In genomic region chr11:117314520-117314919, GRCm38 (mm10) we compare ENCODE assay signal across 11 mouse cellular contexts.
A peak's percentile ranks its signal among the peaks of the same experiment; 100 is the strongest.
DNase-seq lines count a peak whose midpoint lies in the region; ATAC-seq and TF ChIP-seq lines count a peak whose summit lies in the region.
"Had no signal": no experiment of that assay in that cellular context is flagged by ENCODE, and none has a peak within 500 bp of the region (broad histone marks: within the 10 kb centered on the region; RNA-seq: fewer than 3 reads in every experiment).

No protein-coding gene starts in this region.

- no peak overlapping the region for H3K4me3 ChIP-seq in forebrain, embryonic 10.5 days
- no peak overlapping the region for H3K4me3 ChIP-seq in forebrain, embryonic 16.5 days (replicated peaks; ENCODE audit: low read length)
- no peak overlapping the region for H3K4me3 ChIP-seq in intestine, embryonic 14.5 days (ENCODE audit: low read depth, low read length)
- H3K4me3 ChIP-seq in intestine, postnatal 0 days (ENCODE audit: low read depth, low read length): no peak overlapping the region
- H3K4me3 ChIP-seq in midbrain, embryonic 10.5 days: no peak overlapping the region
- no peak overlapping the region for H3K4me3 ChIP-seq in midbrain, embryonic 11.5 days (ENCODE audit: low read depth, low read length)
- no peak overlapping the region for H3K4me3 ChIP-seq in stomach, embryonic 14.5 days (ENCODE audit: low read depth, low read length)
- H3K4me3 ChIP-seq: liver, embryonic 15.5 days had no signal

- no peak for DNase-seq in forebrain, embryonic 10.5 days (ENCODE audit: extremely low spot score, low spot score)
- DNase-seq in intestine, embryonic 14.5 days (ENCODE audit: low spot score): no peak
- no peak for DNase-seq in midbrain, embryonic 10.5 days (ENCODE audit: low spot score)
- no peak for DNase-seq in midbrain, embryonic 11.5 days (ENCODE audit: low spot score, missing footprints)
- DNase-seq in retina, embryonic 14.5 days (ENCODE audit: low spot score): no peak
- DNase-seq: cerebellum, postnatal 25 days; kidney, postnatal 25 days had no signal

- WGBS in forebrain, embryonic 10.5 days: 92% methylated on average over 8 of the region's 8 CpGs
- 91% methylated on average over 8 of the region's 8 CpGs for WGBS in forebrain, embryonic 16.5 days
- 96% methylated on average over 8 of the region's 8 CpGs for WGBS in intestine, embryonic 14.5 days
- WGBS in intestine, postnatal 0 days: 87% methylated on average over 8 of the region's 8 CpGs
- 93% methylated on average over 8 of the region's 8 CpGs for WGBS in midbrain, embryonic 10.5 days
- 90% methylated on average over 8 of the region's 8 CpGs for WGBS in midbrain, embryonic 11.5 days
- WGBS in stomach, embryonic 14.5 days: 92% methylated on average over 8 of the region's 8 CpGs

- H3K4me1 ChIP-seq in forebrain, embryonic 10.5 days: peaks cover 98% of the 10 kb centered on the region
- H3K4me1 ChIP-seq in forebrain, embryonic 16.5 days (replicated peaks; ENCODE audit: control insufficient read depth, insufficient read depth, low read length): peaks cover 64% of the 10 kb centered on the region
- peaks cover 87% of the 10 kb centered on the region for H3K4me1 ChIP-seq in intestine, embryonic 14.5 days (replicated peaks; ENCODE audit: control insufficient read depth, insufficient read depth, low read length)
- peaks cover 42% of the 10 kb centered on the region for H3K4me1 ChIP-seq in intestine, postnatal 0 days (replicated peaks; ENCODE audit: control insufficient read depth, insufficient read depth, low read length)
- peaks cover 97% of the 10 kb centered on the region for H3K4me1 ChIP-seq in midbrain, embryonic 10.5 days
- H3K4me1 ChIP-seq in midbrain, embryonic 11.5 days (ENCODE audit: control insufficient read depth, insufficient read depth, low read length): peaks cover 36% of the 10 kb centered on the region
- H3K4me1 ChIP-seq in stomach, embryonic 14.5 days (ENCODE audit: control insufficient read depth, insufficient read depth, low read length): peaks cover 81% of the 10 kb centered on the region

- ATAC-seq in forebrain, embryonic 16.5 days: no peak
- ATAC-seq in intestine, embryonic 14.5 days (replicated peaks; ENCODE audit: low FRiP score, low TSS enrichment, low read depth): no peak
- no peak for ATAC-seq in intestine, postnatal 0 days
- ATAC-seq in midbrain, embryonic 11.5 days (ENCODE audit: low FRiP score): no peak
- no peak for ATAC-seq in stomach, embryonic 14.5 days (ENCODE audit: insufficient number of reproducible peaks, insufficient read depth, low FRiP score, low read depth)

- H3K9ac ChIP-seq in forebrain, embryonic 16.5 days (replicated peaks; ENCODE audit: low read depth, low read length): no peak overlapping the region
- no peak overlapping the region for H3K9ac ChIP-seq in intestine, embryonic 14.5 days (ENCODE audit: low read length)
- H3K9ac ChIP-seq in intestine, postnatal 0 days (ENCODE audit: low read depth, low read length): no peak overlapping the region
- H3K9ac ChIP-seq in midbrain, embryonic 11.5 days (ENCODE audit: low read length): no peak overlapping the region
- no peak overlapping the region for H3K9ac ChIP-seq in stomach, embryonic 14.5 days (replicated peaks; ENCODE audit: low read depth, low read length)
- H3K9ac ChIP-seq: liver, embryonic 15.5 days had no signal

- H3K27me3 ChIP-seq in forebrain, embryonic 10.5 days (ENCODE audit: poor library complexity, severe bottlenecking): no peaks in the 10 kb centered on the region
- no peaks in the 10 kb centered on the region for H3K27me3 ChIP-seq in forebrain, embryonic 16.5 days (replicated peaks; ENCODE audit: control insufficient read depth, insufficient read depth, low read length)
- H3K27me3 ChIP-seq in intestine, embryonic 14.5 days (replicated peaks; ENCODE audit: control insufficient read depth, insufficient read depth, low read length): no peaks in the 10 kb centered on the region
- no peaks in the 10 kb centered on the region for H3K27me3 ChIP-seq in intestine, postnatal 0 days (replicated peaks; ENCODE audit: control insufficient read depth, insufficient read depth, low read length)
- no peaks in the 10 kb centered on the region for H3K27me3 ChIP-seq in midbrain, embryonic 10.5 days (ENCODE audit: low read depth, poor library complexity, severe bottlenecking)
- no peaks in the 10 kb centered on the region for H3K27me3 ChIP-seq in midbrain, embryonic 11.5 days (ENCODE audit: control insufficient read depth, insufficient read depth, low read length)
- no peaks in the 10 kb centered on the region for H3K27me3 ChIP-seq in stomach, embryonic 14.5 days (ENCODE audit: control insufficient read depth, insufficient read depth, low read length)
- H3K27me3 ChIP-seq: liver, embryonic 15.5 days had no signal

- H3K9me3 ChIP-seq in forebrain, embryonic 10.5 days: no peaks in the 10 kb centered on the region
- no peaks in the 10 kb centered on the region for H3K9me3 ChIP-seq in forebrain, embryonic 16.5 days (ENCODE audit: control insufficient read depth, low read length)
- no peaks in the 10 kb centered on the region for H3K9me3 ChIP-seq in intestine, embryonic 14.5 days (ENCODE audit: control insufficient read depth, low read length)
- no peaks in the 10 kb centered on the region for H3K9me3 ChIP-seq in intestine, postnatal 0 days (ENCODE audit: control insufficient read depth)
- H3K9me3 ChIP-seq in midbrain, embryonic 10.5 days (replicated peaks): no peaks in the 10 kb centered on the region
- H3K9me3 ChIP-seq in midbrain, embryonic 11.5 days (ENCODE audit: control insufficient read depth, low read length): no peaks in the 10 kb centered on the region
- H3K9me3 ChIP-seq in stomach, embryonic 14.5 days (ENCODE audit: control insufficient read depth, low read depth, low read length): no peaks in the 10 kb centered on the region
- H3K9me3 ChIP-seq: liver, embryonic 15.5 days had no signal

- peak overlapping the region; percentile 57; the same call in 1 of the 2 replicates for H3K27ac ChIP-seq in forebrain, embryonic 10.5 days
- no peak overlapping the region for H3K27ac ChIP-seq in forebrain, embryonic 16.5 days (ENCODE audit: low read length)
- H3K27ac ChIP-seq in intestine, embryonic 14.5 days (ENCODE audit: low read depth): peak overlapping the region; percentile 77; the same call in 1 of the 2 replicates
- no peak overlapping the region for H3K27ac ChIP-seq in intestine, postnatal 0 days (ENCODE audit: low read depth, low read length)
- H3K27ac ChIP-seq in midbrain, embryonic 10.5 days (replicated peaks): peak overlapping the region; percentile 63
- no peak overlapping the region for H3K27ac ChIP-seq in midbrain, embryonic 11.5 days (ENCODE audit: low read depth, low read length)
- peak overlapping the region; percentile 72; the same call in 1 of the 2 replicates for H3K27ac ChIP-seq in stomach, embryonic 14.5 days (ENCODE audit: low read length)

- no peak for TF ChIP-seq CTCF in intestine, postnatal 0 days (IDR thresholded peaks at IDR 0.05; ENCODE audit: low read depth)

- peaks cover 26% of the 10 kb centered on the region for H3K36me3 ChIP-seq in forebrain, embryonic 10.5 days (replicated peaks)
- no peaks in the 10 kb centered on the region for H3K36me3 ChIP-seq in forebrain, embryonic 16.5 days (ENCODE audit: control insufficient read depth, insufficient read depth)
- H3K36me3 ChIP-seq in intestine, embryonic 14.5 days (ENCODE audit: control insufficient read depth, insufficient read depth, low read length): no peaks in the 10 kb centered on the region
- H3K36me3 ChIP-seq in intestine, postnatal 0 days (ENCODE audit: control insufficient read depth, insufficient read depth): no peaks in the 10 kb centered on the region; the same call in 1 of the 2 replicates
- H3K36me3 ChIP-seq in midbrain, embryonic 10.5 days: no peaks in the 10 kb centered on the region
- no peaks in the 10 kb centered on the region for H3K36me3 ChIP-seq in midbrain, embryonic 11.5 days (ENCODE audit: control insufficient read depth, insufficient read depth, low read length)
- H3K36me3 ChIP-seq in stomach, embryonic 14.5 days (ENCODE audit: control insufficient read depth, insufficient read depth, low read length): no peaks in the 10 kb centered on the region
- H3K36me3 ChIP-seq: liver, embryonic 15.5 days had no signal

- H3K4me2 ChIP-seq in forebrain, embryonic 16.5 days (ENCODE audit: low read length): no peak overlapping the region
- no peak overlapping the region for H3K4me2 ChIP-seq in intestine, embryonic 14.5 days (ENCODE audit: low read length)
- no peak overlapping the region for H3K4me2 ChIP-seq in intestine, postnatal 0 days (replicated peaks; ENCODE audit: low read depth)
- no peak overlapping the region for H3K4me2 ChIP-seq in midbrain, embryonic 11.5 days
- no peak overlapping the region for H3K4me2 ChIP-seq in stomach, embryonic 14.5 days (replicated peaks; ENCODE audit: low read depth, low read length)
- H3K4me2 ChIP-seq: liver, embryonic 15.5 days had no signal

Comparison
In these comparisons a context has a peak if more than half of its experiments do, and no peak if none do; other contexts are left out.
1. H3K27ac ChIP-seq: peak in forebrain, embryonic 10.5 days (single experiment), intestine, embryonic 14.5 days (single experiment), midbrain, embryonic 10.5 days (single experiment) and stomach, embryonic 14.5 days (single experiment); none in forebrain, embryonic 16.5 days (single experiment), intestine, postnatal 0 days (single experiment) and midbrain, embryonic 11.5 days (single experiment).